Mouse (Mus musculus) erythroblast, adult 5-6 weeks (primary cell): Measurements from ENCODE around the gene Gna15. TPM values are rescaled to one million over a fixed set of nuclear protein-coding genes. Genes with fewer than 3 reads are reported as not detected.

Experiments
- ATAC-seq: replicated peaks from 2 replicates; pipeline ENCODE4 v1.8.0; 2016; ENCODE audit warnings: moderate number of reproducible peaks, mild to moderate bottlenecking, moderate TSS enrichment, inconsistent platforms; ENCODE audit not compliant: poor library complexity, low FRiP score, severe bottlenecking
- total RNA-seq, 2 experiments: library from RNA; stranded (forward) in 1 of 2; stranded (reverse) in 1 of 2; fragments of 150-400 nt in 1 of 2; fragments of 200-764, 138-1000 nt in 1 of 2; gene quantifications; 2 replicates each; pipeline versions ENCODE4 v1.2.3 to v1.2.4; 2015 to 2017; ENCODE audit warnings: low replicate concordance in 2 of 2

Gene Gna15
- total RNA-seq (2015; ENCODE audit: low replicate concordance) (2.1 and 12.1 TPM in 2 replicates), total RNA-seq (2017; ENCODE audit: low replicate concordance) (6.3 and 14.8 TPM in 2 replicates)

GRCm38 (mm10) chr10:81524051-81524605, at the start of gene Gna15:
Gene Gna15 (minus strand): TSS chr10:81524225.
- peak; percentile 27; the same call in 1 of the 2 replicates for ATAC-seq

GRCm38 (mm10) chr10:81572975-81573374, 49.0 kb upstream of the Gna15 start:
- no peak for ATAC-seq

GRCm38 (mm10) chr10:81572133-81572671, 48.2 kb upstream of the Gna15 start:
- no peak for ATAC-seq

- peak; percentile 96 for ATAC-seq
Observed at GRCm38 (mm10) chr10:81571501-81571876, 47.5 kb upstream of the Gna15 start.

- ATAC-seq, result peak; percentile 38; the same call in 1 of the 2 replicates
Observed at GRCm38 (mm10) chr10:81570831-81571500, 46.9 kb upstream of the Gna15 start.

- no peak for ATAC-seq
Observed at GRCm38 (mm10) chr10:81570238-81570800, 46.3 kb upstream of the Gna15 start.

- no peak for ATAC-seq
Observed at GRCm38 (mm10) chr10:81569507-81570237, 45.6 kb upstream of the Gna15 start.

GRCm38 (mm10) chr10:81568381-81569191, 44.6 kb upstream of the Gna15 start:
- ATAC-seq, result no peak

GRCm38 (mm10) chr10:81565257-81566228, 41.5 kb upstream of the Gna15 start:
- no peak for ATAC-seq

GRCm38 (mm10) chr10:81564734-81565133, 40.7 kb upstream of the Gna15 start:
- ATAC-seq, result 0 out of 2 replicates have a peak, but pooled peaks have one; percentile 32

GRCm38 (mm10) chr10:81564216-81564615, 40.2 kb upstream of the Gna15 start:
- no peak for ATAC-seq

GRCm38 (mm10) chr10:81563481-81563880, 39.5 kb upstream of the Gna15 start:
- no peak for ATAC-seq

GRCm38 (mm10) chr10:81562411-81562810, 38.4 kb upstream of the Gna15 start:
- ATAC-seq, result no peak

- peak; percentile 35; the same call in 1 of the 2 replicates for ATAC-seq
Observed at GRCm38 (mm10) chr10:81560719-81561459, 36.9 kb upstream of the Gna15 start.

- peak; percentile 26; the same call in 1 of the 2 replicates for ATAC-seq
Observed at GRCm38 (mm10) chr10:81559627-81560539, 35.9 kb upstream of the Gna15 start.

GRCm38 (mm10) chr10:81559163-81559626, 35.2 kb upstream of the Gna15 start, which contains the start of gene Aes:
Gene Aes (plus strand): TSS chr10:81559488.
- peak; percentile 41 for ATAC-seq
